Mouse (Mus musculus) C2C12 (cell line): ENCODE measurements around the gene Cstf1. TPM values are rescaled to one million over a fixed set of nuclear protein-coding genes. Genes with fewer than 3 reads are reported as not detected.

Experiments
- H3K27me3 ChIP-seq: one replicate; pipeline ENCODE4 v1.6.1; 2011; ENCODE audit not compliant: control insufficient read depth, insufficient read depth, insufficient read length
- H3K36me3 ChIP-seq: one replicate; pipeline ENCODE4 v1.6.1; 2011; ENCODE audit not compliant: control insufficient read depth, insufficient read depth
- H3K4me3 ChIP-seq: one replicate; pipeline ENCODE4 v1.5.1; 2011; ENCODE audit warnings: mild to moderate bottlenecking, control low read depth; ENCODE audit not compliant: poor library complexity, insufficient read depth, severe bottlenecking
- H3K79me2 ChIP-seq: one replicate; pipeline ENCODE4 v1.6.1; 2011; ENCODE audit not compliant: control insufficient read depth, insufficient read depth
- H3K79me3 ChIP-seq: one replicate; pipeline ENCODE4 v1.6.1; 2011; ENCODE audit warnings: low read depth, control low read depth
- H3ac ChIP-seq: one replicate; pipeline ENCODE3; 2011; ENCODE audit warnings: low read depth; ENCODE audit not compliant: control insufficient read depth, insufficient read length
- CEBPB ChIP-seq: IDR thresholded peaks from one replicate; pipeline ENCODE4 v1.6.1; 2011; ENCODE audit warnings: low read depth, mild to moderate bottlenecking, control low read depth, moderate library complexity
- CTCF ChIP-seq: IDR thresholded peaks from one replicate; pipeline ENCODE4 v1.5.1; 2011; ENCODE audit not compliant: control insufficient read depth, insufficient read depth, insufficient read length
- FOSL1 ChIP-seq: IDR thresholded peaks from one replicate; pipeline ENCODE4 v1.8.0; 2011; ENCODE audit warnings: mild to moderate bottlenecking, low read length; ENCODE audit not compliant: poor library complexity, insufficient read depth, severe bottlenecking
- MAX ChIP-seq: IDR thresholded peaks from one replicate; pipeline ENCODE4 v1.6.1; 2011; ENCODE audit warnings: mild to moderate bottlenecking, control low read depth
- MYOD1 ChIP-seq: IDR thresholded peaks from one replicate; pipeline ENCODE4 v1.6.1; 2011; ENCODE audit warnings: low read depth; ENCODE audit not compliant: control insufficient read depth, insufficient read length
- MYOG ChIP-seq: IDR thresholded peaks from one replicate; pipeline ENCODE4 v1.6.1; 2011; ENCODE audit not compliant: control insufficient read depth, insufficient read length; ENCODE audit errors: extremely low read depth
- USF1 ChIP-seq: IDR thresholded peaks from one replicate; pipeline ENCODE4 v1.6.1; 2011; ENCODE audit warnings: low read depth, mild to moderate bottlenecking, control low read depth, moderate library complexity
- polyA plus RNA-seq: library from polyadenylated mRNA; unstranded; fragments of >200 nt; fragmentation: generic; extraction: Trizol; gene quantifications from one replicate; pipeline ENCODE4 v1.2.1, GENCODE M21; 2012; ENCODE audit warnings: missing spikeins

The Cstf1 gene
- polyA plus RNA-seq, 1 experiment = 51.4 TPM

GRCm38 (mm10) chr2:172413273-172413672, 42.8 kb downstream of the Cstf1 start:
- no peak overlapping the region for H3ac ChIP-seq
- no peaks in the 10 kb centered on the region for H3K36me3 ChIP-seq
- TF ChIP-seq CTCF = no peak
- no peak for TF ChIP-seq FOSL1
- TF ChIP-seq USF1 = no peak
- TF ChIP-seq CEBPB = no peak
- TF ChIP-seq MYOG = no peak
- TF ChIP-seq MAX = no peak
- TF ChIP-seq MYOD1 = no peak
- no peaks in the 10 kb centered on the region for H3K27me3 ChIP-seq
- no peaks in the 10 kb centered on the region for H3K79me3 ChIP-seq
- H3K79me2 ChIP-seq = no peaks in the 10 kb centered on the region
- no peak overlapping the region for H3K4me3 ChIP-seq

- Histone ChIP-seq H3ac (no peak overlapping the region), H3K36me3 (no peaks in the 10 kb centered on the region), H3K27me3 (no peaks in the 10 kb centered on the region), H3K79me2 (no peaks in the 10 kb centered on the region), H3K79me3 (no peaks in the 10 kb centered on the region), H3K4me3 (no peak overlapping the region)
- TF ChIP-seq CEBPB (no peak), CTCF (no peak), FOSL1 (no peak), MYOG (no peak), USF1 (no peak), MAX (no peak), MYOD1 (no peak)
Measured at GRCm38 (mm10) chr2:172413894-172414293, 43.4 kb downstream of the Cstf1 start.

GRCm38 (mm10) chr2:172416218-172416617, 45.7 kb downstream of the Cstf1 start:
- TF ChIP-seq FOSL1 (no peak), USF1 (no peak), MAX (no peak), CEBPB (no peak), MYOD1 (no peak), MYOG (no peak), CTCF (no peak)
- no peaks in the 10 kb centered on the region for H3K36me3 ChIP-seq
- no peaks in the 10 kb centered on the region for H3K27me3 ChIP-seq
- no peak overlapping the region for H3ac ChIP-seq
- no peaks in the 10 kb centered on the region for H3K79me3 ChIP-seq
- no peak overlapping the region for H3K4me3 ChIP-seq
- H3K79me2 ChIP-seq = no peaks in the 10 kb centered on the region

- TF ChIP-seq MAX (no peak), MYOG (no peak), FOSL1 (no peak), CEBPB (no peak), CTCF (no peak)
- Histone ChIP-seq H3ac (no peak overlapping the region), H3K4me3 (no peak overlapping the region), H3K79me2 (no peaks in the 10 kb centered on the region), H3K79me3 (no peaks in the 10 kb centered on the region), H3K36me3 (no peaks in the 10 kb centered on the region), H3K27me3 (no peaks in the 10 kb centered on the region)
Measured at GRCm38 (mm10) chr2:172416876-172417275, 46.4 kb downstream of the Cstf1 start.

- TF ChIP-seq MYOG (no peak), CTCF (no peak), FOSL1 (no peak), CEBPB (no peak), MYOD1 (no peak), USF1 (no peak), MAX (no peak)
- H3K27me3 ChIP-seq = peaks cover 9% of the 10 kb centered on the region
- H3K79me2 ChIP-seq = no peaks in the 10 kb centered on the region
- H3K79me3 ChIP-seq = no peaks in the 10 kb centered on the region
- no peaks in the 10 kb centered on the region for H3K36me3 ChIP-seq
- H3ac ChIP-seq = no peak overlapping the region
- no peak overlapping the region for H3K4me3 ChIP-seq
Measured at GRCm38 (mm10) chr2:172418208-172418607, 47.7 kb downstream of the Cstf1 start.

- Histone ChIP-seq H3K79me2 (no peaks in the 10 kb centered on the region), H3K79me3 (no peaks in the 10 kb centered on the region), H3K4me3 (no peak overlapping the region), H3K36me3 (no peaks in the 10 kb centered on the region), H3ac (no peak overlapping the region), H3K27me3 (peaks cover 54% of the 10 kb centered on the region)
- TF ChIP-seq FOSL1 = no peak
- no peak for TF ChIP-seq CEBPB
- TF ChIP-seq MYOD1 = no peak
- no peak for TF ChIP-seq CTCF
- no peak for TF ChIP-seq MYOG
- no peak for TF ChIP-seq MAX
- TF ChIP-seq USF1 = no peak
Measured at GRCm38 (mm10) chr2:172430609-172431008, 60.1 kb downstream of the Cstf1 start.

Other genes with a start within 250 kb of the Cstf1 start
- 0.01 TPM for gene Mc3r, start 122.2 kb upstream of the Cstf1 start, polyA plus RNA-seq
- gene Fam210b, start 25.1 kb upstream of the Cstf1 start, polyA plus RNA-seq = 2.3 TPM
- gene Aurka, start 146 bp upstream of the Cstf1 start, polyA plus RNA-seq = 121 TPM
- gene Cass4, start 23.1 kb downstream of the Cstf1 start, polyA plus RNA-seq = 0.02 TPM
- gene Rtf2, start 69.9 kb downstream of the Cstf1 start, polyA plus RNA-seq = 56.1 TPM
- 0.14 TPM for gene Gcnt7, start 87.9 kb downstream of the Cstf1 start, polyA plus RNA-seq
- gene Fam209, start 101.8 kb downstream of the Cstf1 start, polyA plus RNA-seq = not detected
- 0.04 TPM for gene Tfap2c, start 178.9 kb downstream of the Cstf1 start, polyA plus RNA-seq